Mouse (Mus musculus) mouse trophoblast stem cell (cell line): ENCODE measurements at regions not wholly inside any gene's neighbourhood (a gene's known extent, or its start where the extent isn't known, plus 50 kb on each side); places are given as distances from the start of the nearest gene placed in this dataset.

Experiments
- in situ Hi-C, 2 experiments: fragments of 300-500 bp; cut with MseI, MboI; formaldehyde crosslinking; loops; 2 replicates in 1 of 2; 3 replicates in 1 of 2; pipeline ENCODE4 v1.15.1; 2025

GRCm38 (mm10) chr7:35857693-35858092, 54.9 kb upstream of the Zfp507 start:
- in situ Hi-C loops = loop anchor here in 1 of 2 experiments (5.0 kb wide), 1 partner anchor 100 kb away; no protein-coding TSS in a partner anchor
